Mouse (Mus musculus) G1E (cell line): ENCODE measurements around the gene Socs7.

Experiments used
- CTCF ChIP-seq: IDR thresholded peaks from 2 replicates; pipeline ENCODE4 v1.5.1; 2012; ENCODE audit warnings: low read depth, low read length, inconsistent platforms, mixed read lengths
- GATA2 ChIP-seq: IDR thresholded peaks from 2 replicates; pipeline ENCODE4 v1.6.1; 2012; ENCODE audit warnings: low read depth, low read length, inconsistent platforms, borderline replicate concordance
- POLR2AphosphoS5 ChIP-seq: IDR thresholded peaks from 2 replicates; pipeline ENCODE4 v1.6.1; 2012; ENCODE audit warnings: low read depth, low read length, inconsistent platforms; ENCODE audit not compliant: insufficient replicate concordance
- TAL1 ChIP-seq: conservative IDR thresholded peaks from 2 replicates; pipeline ENCODE4 v1.6.1; 2012; ENCODE audit warnings: low read depth, low read length, inconsistent platforms, mixed read lengths

GRCm38 (mm10) chr11:97404761-97405190 lies 42.4 kb downstream of the Socs7 start:
- no peak for TF ChIP-seq CTCF
- TF ChIP-seq POLR2AphosphoS5 = no peak
- TF ChIP-seq TAL1 = no peak
- no peak for TF ChIP-seq GATA2
